Mouse (Mus musculus) intestine, embryonic 15.5 days (tissue): ENCODE results near the gene Habp2. TPM values are rescaled to one million over a fixed set of nuclear protein-coding genes. Genes with fewer than 3 reads are reported as not detected.

Experiments used
- ATAC-seq: fragments of 200-750 bp; cut with Nextera tagmentation; 2 replicates; pipeline ENCODE4 v1.8.0; 2017; ENCODE audit warnings: moderate TSS enrichment, moderate library complexity
- H3K27ac ChIP-seq: fragments of 300-500 bp; sonication (generic); 2 replicates; pipeline ENCODE4 v1.5.1; 2015; ENCODE audit warnings: mild to moderate bottlenecking, inconsistent platforms
- H3K27me3 ChIP-seq: fragments of 300-500 bp; sonication (generic); replicated peaks from 2 replicates; pipeline ENCODE4 v1.6.1; 2015; ENCODE audit warnings: inconsistent platforms
- H3K36me3 ChIP-seq: fragments of 300-500 bp; sonication (generic); 2 replicates; pipeline ENCODE4 v1.6.1; 2015; ENCODE audit warnings: inconsistent platforms
- H3K4me1 ChIP-seq: fragments of 300-500 bp; sonication (generic); replicated peaks from 2 replicates; pipeline ENCODE4 v1.6.1; 2015; ENCODE audit warnings: inconsistent platforms
- H3K4me2 ChIP-seq: fragments of 300-500 bp; sonication (generic); replicated peaks from 2 replicates; pipeline ENCODE4 v1.6.1; 2015; ENCODE audit warnings: mild to moderate bottlenecking, inconsistent platforms
- H3K4me3 ChIP-seq: fragments of 300-500 bp; sonication (generic); replicated peaks from 2 replicates; pipeline ENCODE4 v1.5.1; 2015; ENCODE audit warnings: inconsistent platforms
- H3K9ac ChIP-seq: fragments of 300-500 bp; sonication (generic); 2 replicates; pipeline ENCODE4 v1.6.1; 2015; ENCODE audit warnings: inconsistent platforms
- H3K9me3 ChIP-seq: fragments of 300-500 bp; sonication (generic); 2 replicates; pipeline ENCODE4 v1.6.1; 2016; ENCODE audit warnings: inconsistent platforms
- whole genome bisulfite sequencing: fragments of 180-500 bp; shearing (Covaris S2); methylation state at CpG from one replicate; pipeline ENCODE4 v1.1.7; 2015; 5-methylcytosine and 5-hydroxymethylcytosine counted together
- polyA plus RNA-seq: library from polyadenylated mRNA; unstranded; fragments of >200 nt; fragmentation: Nextera tagmentation; extraction: Ambion mirVana; gene quantifications from 2 replicates; pipeline ENCODE4 v1.2.1, GENCODE M21; 2015

Gene Habp2
- polyA plus RNA-seq, 1 experiment from 2014 or later = 15.2 TPM

DNA sequence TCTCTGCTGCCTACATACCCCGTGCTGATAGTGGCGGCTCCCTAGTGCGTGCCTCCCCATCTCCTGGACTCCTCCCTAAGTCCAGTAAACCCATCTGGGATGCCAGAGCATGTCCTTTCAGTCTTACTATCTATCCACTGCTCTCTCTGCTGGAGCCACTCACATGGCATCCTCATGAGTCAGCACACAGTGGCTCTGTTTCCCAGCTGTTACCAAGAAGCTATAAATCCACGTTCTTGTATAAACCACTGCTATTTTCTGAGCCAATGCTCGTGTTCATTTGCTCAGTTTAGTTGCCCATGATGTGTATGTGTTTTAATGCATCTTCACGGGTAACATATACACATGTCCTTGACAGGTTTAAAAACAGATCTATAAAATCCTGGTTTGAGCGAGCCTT lies 80.8 kb downstream of the Habp2 start:
- no peak overlapping the region for H3K9ac ChIP-seq
- no peak overlapping the region for H3K27ac ChIP-seq
- H3K36me3 ChIP-seq = no peaks in the 10 kb centered on the region
- 51% methylated on average over 7 of the region's 7 CpGs for WGBS
- peaks cover 11% of the 10 kb centered on the region; the same call in 1 of the 2 replicates for H3K4me1 ChIP-seq
- no peak overlapping the region for H3K4me2 ChIP-seq
- ATAC-seq = peak; percentile 51; the same call in 1 of the 2 replicates
- no peaks in the 10 kb centered on the region for H3K27me3 ChIP-seq
- H3K9me3 ChIP-seq = no peaks in the 10 kb centered on the region
- no peak overlapping the region for H3K4me3 ChIP-seq

DNA sequence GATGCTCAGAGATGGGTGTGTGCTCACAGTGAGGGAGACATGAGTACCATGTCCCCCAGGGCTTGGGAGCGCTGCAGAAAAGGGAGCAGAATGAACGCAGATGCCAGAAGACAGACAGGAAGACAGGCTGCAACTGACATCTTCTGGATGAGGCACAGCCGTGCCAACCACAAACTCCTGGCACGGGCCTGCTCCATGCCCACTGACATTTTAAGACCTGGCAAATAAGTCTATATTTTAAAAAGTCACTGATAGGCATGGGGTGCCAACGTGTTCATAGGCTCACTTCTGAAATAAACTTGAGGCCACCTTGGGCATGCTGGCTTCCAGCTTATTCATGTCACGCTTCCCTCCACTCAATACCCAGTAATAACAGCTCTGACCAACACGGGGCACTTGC lies 82.0 kb downstream of the Habp2 start:
- no peak overlapping the region for H3K27ac ChIP-seq
- peaks cover 5% of the 10 kb centered on the region; the same call in 1 of the 2 replicates for H3K4me1 ChIP-seq
- H3K4me3 ChIP-seq = no peak overlapping the region
- WGBS = 86% methylated on average over 7 of the region's 7 CpGs
- no peak for ATAC-seq
- no peaks in the 10 kb centered on the region for H3K27me3 ChIP-seq
- H3K36me3 ChIP-seq = no peaks in the 10 kb centered on the region
- no peaks in the 10 kb centered on the region for H3K9me3 ChIP-seq
- no peak overlapping the region for H3K4me2 ChIP-seq
- H3K9ac ChIP-seq = no peak overlapping the region

Other genes starting within 250 kb of the Habp2 start
- gene Nrap, start 102.9 kb downstream of the Habp2 start, polyA plus RNA-seq = 0.20 and 0.32 TPM in 2 replicates
- gene Casp7, start 110.0 kb downstream of the Habp2 start, polyA plus RNA-seq = 35.5 and 37.1 TPM in 2 replicates
- gene Plekhs1, start 174.5 kb downstream of the Habp2 start, polyA plus RNA-seq = 0.49 and 0.72 TPM in 2 replicates